Mouse (Mus musculus) adrenal gland, postnatal 14 days (tissue): ENCODE data around the gene Polr2c. TPM values are rescaled to one million over a fixed set of nuclear protein-coding genes. Genes with fewer than 3 reads are reported as not detected.

Source experiments
- total RNA-seq: library from RNA; stranded (reverse); gene quantifications from 2 replicates; pipeline ENCODE4 v1.2.3, GENCODE M21; 2021

The Polr2c gene
- total RNA-seq, 1 experiment from 2014 or later: 58.3 TPM

Other genes with a start within 250 kb of the Polr2c start
- gene Arl2bp, start 190.8 kb upstream of the Polr2c start, total RNA-seq: 60.1 and 71.0 TPM in 2 replicates
- 0.86 and 1.6 TPM in 2 replicates for gene Pllp, start 161.2 kb upstream of the Polr2c start, total RNA-seq
- gene Ccl22, start 111.9 kb upstream of the Polr2c start, total RNA-seq: 0.37 and 2.3 TPM in 2 replicates
- gene Cx3cl1, start 85.4 kb upstream of the Polr2c start, total RNA-seq: 16.2 and 19.2 TPM in 2 replicates
- 1.1 TPM in 1 of 2 replicates, not detected in the other for gene Ccl17, start 47.0 kb upstream of the Polr2c start, total RNA-seq
- 269 and 282 TPM in 2 replicates for gene Coq9, start 19.1 kb upstream of the Polr2c start, total RNA-seq
- 107 and 122 TPM in 2 replicates for gene Ciapin1, start 19.1 kb upstream of the Polr2c start, total RNA-seq
- gene Dok4, start 18.9 kb downstream of the Polr2c start, total RNA-seq: 19.7 and 20.7 TPM in 2 replicates
- gene Ccdc102a, start 60.6 kb downstream of the Polr2c start, total RNA-seq: 8.1 and 10.1 TPM in 2 replicates
- 0.26 and 1.6 TPM in 2 replicates for gene Adgrg5, start 66.2 kb downstream of the Polr2c start, total RNA-seq
- gene Adgrg1, start 117.3 kb downstream of the Polr2c start, total RNA-seq: 35.5 and 54.3 TPM in 2 replicates
- 4.0 and 4.2 TPM in 2 replicates for gene Adgrg3, start 160.2 kb downstream of the Polr2c start, total RNA-seq
- not detected in 2 replicates for gene Drc7, start 197.7 kb downstream of the Polr2c start, total RNA-seq
- gene Katnb1, start 223.7 kb downstream of the Polr2c start, total RNA-seq: 8.3 and 12.0 TPM in 2 replicates